Mouse (Mus musculus) thymus, adult 2 months (tissue): ENCODE measurements at regions not wholly inside any gene's neighbourhood (a gene's known extent, or its start where the extent isn't known, plus 50 kb on each side); places are given as distances from the start of the nearest gene placed in this dataset.

Experiments
- CTCF ChIP-seq: fragments of 200-500 bp; IDR thresholded peaks from 2 replicates; pipeline ENCODE4 v1.5.1; 2012; ENCODE audit warnings: mild to moderate bottlenecking, control low read depth, low read length, moderate library complexity, borderline replicate concordance; ENCODE audit not compliant: control insufficient read depth, poor library complexity, insufficient read depth; ENCODE audit errors: extremely low read depth
- POLR2A ChIP-seq: fragments of 200-500 bp; IDR thresholded peaks from 2 replicates; pipeline ENCODE4 v1.6.1; 2012; ENCODE audit warnings: mild to moderate bottlenecking, low read length, control low read depth, moderate library complexity; ENCODE audit not compliant: control insufficient read depth, poor library complexity, insufficient read depth; ENCODE audit errors: extremely low read depth

GRCm38 (mm10) chr1:190059025-190059424, 111.5 kb downstream of the Prox1 start:
- TF ChIP-seq CTCF, result no peak
- TF ChIP-seq POLR2A, result no peak
